Mouse (Mus musculus) mouse embryonic stem cell (cell line): ENCODE data around the gene Cyfip2.

Source experiments
- in situ Hi-C, 2 experiments: fragments of 300-500 bp; cut with MboI; formaldehyde crosslinking; loops; 1 replicate in 1 of 2; 3 replicates in 1 of 2; pipeline ENCODE4 v1.14.3; 2019 to 2020; ENCODE audit warnings: low sequenced_read_pairs in 2 of 2, low pct_unique_long_range_greater_than_20kb in 1 of 2, mixed read lengths in 1 of 2; ENCODE audit not compliant: unreplicated experiment in 1 of 2

Cyfip2 gene

GRCm38 (mm10) chr11:46288091-46288490 lies 24.6 kb downstream of the Cyfip2 start:
- in situ Hi-C loops = no loop called here

- in situ Hi-C loops = no loop called here
Observed at GRCm38 (mm10) chr11:46286803-46287202, 25.9 kb downstream of the Cyfip2 start.

- in situ Hi-C loops = no loop called here
Observed at GRCm38 (mm10) chr11:46283800-46284199, 28.9 kb downstream of the Cyfip2 start.

GRCm38 (mm10) chr11:46282612-46283011 lies 30.0 kb downstream of the Cyfip2 start:
- in situ Hi-C loops = no loop called here

GRCm38 (mm10) chr11:46278709-46279108 lies 34.0 kb downstream of the Cyfip2 start:
- in situ Hi-C loops = no loop called here

- in situ Hi-C loops = no loop called here
Observed at GRCm38 (mm10) chr11:46278140-46278539, 34.5 kb downstream of the Cyfip2 start.

- in situ Hi-C loops = no loop called here
Observed at GRCm38 (mm10) chr11:46276778-46277177, 35.9 kb downstream of the Cyfip2 start.

- in situ Hi-C loops = no loop called here
Observed at GRCm38 (mm10) chr11:46276168-46276567, 36.5 kb downstream of the Cyfip2 start.

GRCm38 (mm10) chr11:46275302-46275701 lies 37.4 kb downstream of the Cyfip2 start:
- in situ Hi-C loops = no loop called here

GRCm38 (mm10) chr11:46273969-46274368 lies 38.7 kb downstream of the Cyfip2 start:
- in situ Hi-C loops = loop anchor here (25.0 kb wide), 1 partner anchor 163 kb away; the partner anchor contains the start of gene Med7 (in 2 of the 2)

- in situ Hi-C loops = loop anchor here (25.0 kb wide), 1 partner anchor 165 kb away; the partner anchor contains the start of gene Med7 (in 2 of the 2)
Observed at GRCm38 (mm10) chr11:46272058-46272681, 40.5 kb downstream of the Cyfip2 start.

GRCm38 (mm10) chr11:46269893-46270292 lies 42.8 kb downstream of the Cyfip2 start:
- in situ Hi-C loops = loop anchor here (25.0 kb wide), 1 partner anchor 167 kb away; the partner anchor contains the start of gene Med7 (in 2 of the 2)

- in situ Hi-C loops = loop anchor here (25.0 kb wide), 1 partner anchor 168 kb away; the partner anchor contains the start of gene Med7 (in 2 of the 2)
Observed at GRCm38 (mm10) chr11:46269391-46269790, 43.3 kb downstream of the Cyfip2 start.

GRCm38 (mm10) chr11:46268991-46269390 lies 43.7 kb downstream of the Cyfip2 start:
- in situ Hi-C loops = loop anchor here (25.0 kb wide), 1 partner anchor 168 kb away; the partner anchor contains the start of gene Med7 (in 2 of the 2)

GRCm38 (mm10) chr11:46265031-46265786 lies 47.5 kb downstream of the Cyfip2 start:
- in situ Hi-C loops = loop anchor here (25.0 kb wide), 1 partner anchor 172 kb away; the partner anchor contains the start of gene Med7 (in 2 of the 2)

GRCm38 (mm10) chr11:46264584-46264983 lies 48.1 kb downstream of the Cyfip2 start:
- in situ Hi-C loops = loop anchor here (25.0 kb wide), 1 partner anchor 173 kb away; the partner anchor contains the start of gene Med7 (in 2 of the 2)

GRCm38 (mm10) chr11:46263291-46263690 lies 49.4 kb downstream of the Cyfip2 start:
- in situ Hi-C loops = loop anchor here (25.0 kb wide), 1 partner anchor 174 kb away; the partner anchor contains the start of gene Med7 (in 2 of the 2)

- in situ Hi-C loops = loop anchor here (25.0 kb wide), 1 partner anchor 174 kb away; the partner anchor contains the start of gene Med7 (in 2 of the 2)
Observed at GRCm38 (mm10) chr11:46262854-46263253, 49.8 kb downstream of the Cyfip2 start.

- in situ Hi-C loops = loop anchor here (25.0 kb wide), 1 partner anchor 179 kb away; the partner anchor contains the start of gene Med7 (in 2 of the 2)
Observed at GRCm38 (mm10) chr11:46258749-46259148, 53.9 kb downstream of the Cyfip2 start.
